Mouse (Mus musculus) left cerebral cortex, adult 11 months (tissue): ENCODE measurements around the gene Prdm16.

Source experiments
- DNase-seq: peaks from one replicate; pipeline ENCODE4 v3.0.0; 2022; ENCODE audit warnings: low spot score

Prdm16 gene

DNA sequence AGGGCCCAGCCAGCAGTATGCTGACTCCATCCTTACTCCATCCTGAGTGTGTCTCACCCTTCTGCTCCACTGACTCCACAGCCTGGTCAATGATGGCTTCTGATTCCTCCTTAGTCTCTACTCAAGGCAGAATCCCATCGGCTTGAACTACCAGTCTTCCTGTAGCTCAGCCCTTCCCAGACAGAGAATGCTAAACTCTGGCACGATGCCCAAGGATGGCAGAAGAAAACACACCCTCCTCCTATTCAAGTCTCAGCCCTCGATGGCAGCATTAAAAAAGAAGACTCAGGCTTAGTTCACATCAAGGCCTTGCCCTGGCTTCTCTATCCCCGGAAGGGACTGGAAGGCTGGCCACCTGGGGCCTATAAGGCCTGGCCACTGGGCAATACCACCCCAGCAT lies 216.9 kb downstream of the Prdm16 start:
- DNase-seq = no peak

DNA sequence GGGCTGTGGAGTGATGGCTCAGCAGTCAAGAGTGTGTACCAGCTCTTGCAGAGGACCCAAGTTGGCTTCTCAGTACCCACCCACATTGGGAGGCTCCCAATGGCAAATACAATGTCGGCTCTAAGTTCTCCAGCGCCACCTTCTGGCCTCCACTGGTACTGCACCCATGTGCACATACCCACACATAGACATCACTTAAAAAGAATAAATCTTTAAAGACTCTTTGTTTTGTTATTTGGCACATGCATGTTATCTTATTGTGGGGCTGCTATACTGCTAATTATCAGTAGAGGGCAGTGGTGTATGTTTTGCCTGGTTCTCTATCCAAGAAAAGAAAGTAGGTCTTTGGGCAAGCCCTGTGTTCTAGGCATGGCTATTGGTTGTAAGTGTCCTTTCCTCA lies 217.7 kb downstream of the Prdm16 start:
- DNase-seq = no peak

DNA sequence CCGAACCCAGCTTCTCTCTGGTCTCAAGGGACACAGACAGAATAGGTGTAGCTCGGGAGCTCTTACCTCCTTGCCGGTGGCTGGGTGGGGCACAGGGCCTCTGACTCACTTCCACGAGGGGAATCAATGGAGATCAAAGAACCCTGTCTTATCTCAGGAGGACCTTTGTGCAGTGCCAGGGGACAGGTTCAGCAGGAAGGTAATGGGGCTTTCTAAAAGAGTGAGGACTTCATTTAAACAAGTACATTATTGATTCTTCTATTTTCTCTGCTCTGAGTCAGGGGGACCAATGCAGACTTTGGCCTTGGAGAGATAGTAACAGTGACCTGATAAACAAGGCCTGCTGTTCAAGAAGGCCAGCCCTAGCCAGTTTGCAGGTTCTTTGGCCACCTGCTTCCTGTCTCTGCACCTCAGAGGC lies 218.3 kb downstream of the Prdm16 start:
- no peak for DNase-seq

DNA sequence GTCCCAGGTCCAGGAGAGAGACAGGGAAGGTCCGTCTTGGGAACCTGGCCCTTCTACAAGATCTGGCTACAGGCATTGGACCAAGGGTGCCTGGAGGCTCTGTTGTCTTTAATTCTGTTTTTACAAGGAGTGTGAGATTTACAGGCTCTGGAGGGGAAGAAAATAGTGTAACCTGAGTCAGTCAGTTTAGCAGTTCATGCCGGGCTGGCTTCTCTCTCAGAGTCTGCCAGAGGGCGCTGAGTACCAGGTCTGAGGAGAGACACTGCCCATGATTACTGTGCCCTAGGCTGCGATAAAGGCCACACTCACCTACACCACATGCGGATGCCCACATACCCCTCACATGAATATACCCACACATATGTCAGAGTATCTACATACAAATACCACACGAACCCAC lies 219.9 kb downstream of the Prdm16 start:
- no peak for DNase-seq

DNA sequence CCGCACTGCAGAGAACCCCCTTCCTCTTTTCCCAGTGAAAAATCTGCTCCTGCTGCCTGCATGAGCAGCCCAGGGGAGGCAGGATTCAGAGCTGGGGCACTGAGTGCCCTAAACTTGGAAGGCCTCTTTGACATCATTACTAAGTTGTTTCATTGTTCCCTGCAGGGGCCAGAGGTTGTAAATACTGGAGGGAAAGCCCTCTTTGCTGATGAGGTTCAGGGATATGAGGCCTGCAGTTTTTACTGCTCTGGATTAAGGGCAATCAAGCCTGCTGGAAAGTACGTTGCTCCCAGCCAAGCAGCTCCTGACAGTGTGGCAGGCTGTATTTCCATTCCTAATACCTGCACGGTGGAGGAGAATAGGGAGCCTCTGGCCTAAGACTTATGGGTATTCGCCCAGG lies 221.8 kb downstream of the Prdm16 start:
- no peak for DNase-seq

DNA sequence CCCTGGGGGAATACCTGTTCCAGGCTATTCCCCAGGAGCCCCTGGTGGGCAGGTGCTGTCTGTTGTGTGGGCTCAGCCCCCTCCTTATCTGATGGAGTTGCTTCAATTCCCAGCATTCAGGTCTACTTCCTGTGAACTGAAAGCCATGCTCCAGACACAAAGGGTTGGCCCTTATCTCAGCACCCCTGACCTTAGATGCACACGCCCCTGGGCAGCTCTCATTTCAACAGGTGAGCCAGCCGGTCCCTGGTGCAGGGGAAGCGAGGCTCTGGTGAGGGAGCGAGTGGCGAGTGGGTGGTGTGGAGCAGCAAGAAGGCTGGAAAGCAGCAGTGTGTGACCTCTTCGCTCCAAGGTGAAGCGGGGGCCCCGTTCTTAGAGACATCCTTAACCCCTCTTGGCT lies 226.1 kb downstream of the Prdm16 start:
- no peak for DNase-seq

DNA sequence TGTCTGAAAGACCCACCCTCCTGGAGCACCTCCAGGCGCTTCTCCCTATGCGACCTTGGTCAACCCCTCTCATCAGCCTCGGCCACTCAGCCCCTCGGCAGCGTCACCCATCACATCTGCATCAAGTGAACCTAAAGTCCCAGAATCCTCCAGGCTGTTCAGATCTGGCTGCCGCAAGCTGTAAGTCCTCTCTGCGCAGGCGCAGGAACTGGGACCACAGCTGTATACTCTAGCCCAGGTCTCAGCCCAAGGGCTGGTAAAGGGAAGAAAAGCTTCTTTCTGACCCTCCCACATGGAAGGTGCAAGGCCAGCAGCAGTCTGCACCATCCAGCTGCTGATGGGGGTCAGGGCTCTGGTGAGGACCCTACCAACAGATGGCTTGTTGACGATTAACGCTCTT lies 226.8 kb downstream of the Prdm16 start:
- DNase-seq = no peak

DNA sequence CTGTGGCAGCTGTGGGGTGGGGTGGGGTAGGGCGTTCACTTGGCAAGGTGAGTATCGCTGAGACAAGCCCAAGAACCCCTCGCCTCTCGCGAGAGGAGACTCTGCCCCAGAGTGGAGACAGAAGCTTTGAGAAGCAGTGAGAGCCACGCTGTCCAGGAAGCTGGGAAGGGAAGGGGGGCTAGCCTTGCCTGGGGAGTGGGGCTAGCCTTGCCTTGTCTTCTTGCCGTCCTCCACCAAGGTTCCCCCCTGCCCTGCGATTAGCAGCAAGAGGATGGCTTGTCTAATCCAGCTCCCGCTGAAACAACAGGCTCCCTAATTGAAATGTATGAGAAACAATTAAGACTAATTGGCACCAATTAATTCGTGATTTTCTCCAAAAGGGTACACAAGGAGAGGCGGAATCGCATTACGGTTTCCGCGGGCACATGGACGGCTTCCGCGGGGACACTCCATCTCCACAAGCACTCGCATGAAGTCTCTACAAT lies 227.4 kb downstream of the Prdm16 start:
- DNase-seq = no peak

DNA sequence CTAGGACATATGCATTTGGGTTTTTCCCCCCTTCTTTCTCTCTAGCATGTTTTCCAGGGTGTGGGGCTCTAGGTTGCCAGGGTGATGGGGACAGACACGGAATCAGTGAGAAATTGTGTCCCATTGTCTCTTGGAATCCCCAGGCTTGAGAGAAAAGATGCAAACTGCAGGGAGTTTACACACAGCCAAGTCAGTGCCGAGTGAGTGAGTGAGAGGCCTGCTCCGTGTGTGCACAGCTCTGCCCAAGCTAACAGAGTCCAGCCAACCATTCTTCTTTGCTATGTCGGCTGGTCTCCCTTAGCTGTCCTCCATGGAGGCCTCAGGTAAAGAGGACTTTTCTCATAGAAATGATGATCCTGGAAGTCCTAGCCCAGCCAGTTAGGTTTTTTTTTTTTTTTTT lies 233.7 kb downstream of the Prdm16 start:
- no peak for DNase-seq

DNA sequence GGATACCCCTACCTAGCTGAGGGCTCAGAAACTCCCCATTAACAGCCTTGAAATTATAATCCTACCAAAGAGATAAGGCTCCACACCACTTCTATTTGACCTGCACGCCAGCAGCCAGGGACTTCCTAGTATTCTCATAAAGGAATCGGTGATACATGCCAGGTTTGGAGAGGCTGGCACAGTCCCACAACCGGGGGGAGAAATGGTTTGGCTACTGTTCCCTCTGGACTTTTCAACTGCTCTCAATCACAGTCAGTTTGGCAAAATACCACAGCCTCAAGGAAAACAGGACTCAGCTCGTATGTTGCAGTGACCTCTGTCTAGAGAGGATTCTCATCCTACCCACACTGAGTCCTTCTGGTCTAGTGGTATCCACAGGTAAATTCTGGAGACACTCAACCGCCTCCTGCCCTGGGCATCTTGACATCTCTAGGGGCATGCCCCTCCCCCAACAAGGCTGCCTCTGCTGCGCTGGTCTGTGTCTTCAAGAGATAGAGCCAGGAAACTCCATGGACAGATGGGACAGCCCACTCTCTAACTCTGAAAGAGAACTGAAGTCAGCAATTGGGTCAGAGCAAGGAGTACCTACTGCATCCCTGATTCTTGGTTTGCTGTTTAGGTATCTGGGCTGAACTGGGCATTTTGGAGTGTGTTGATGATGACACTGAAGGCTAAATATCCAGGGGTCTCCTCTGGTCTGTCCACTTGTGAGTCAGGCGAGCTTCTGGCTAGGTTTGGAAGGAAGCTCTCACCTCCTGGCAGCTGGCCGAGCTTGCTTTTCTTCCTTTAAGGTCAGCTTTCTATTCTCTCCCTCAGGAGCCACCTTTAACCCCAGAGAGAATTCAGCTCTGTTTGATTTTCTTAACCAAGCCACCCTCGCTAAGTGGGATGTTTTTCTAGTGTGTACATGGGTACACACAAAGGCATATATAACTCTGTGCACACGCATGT lies 234.4 kb downstream of the Prdm16 start:
- no peak for DNase-seq

DNA sequence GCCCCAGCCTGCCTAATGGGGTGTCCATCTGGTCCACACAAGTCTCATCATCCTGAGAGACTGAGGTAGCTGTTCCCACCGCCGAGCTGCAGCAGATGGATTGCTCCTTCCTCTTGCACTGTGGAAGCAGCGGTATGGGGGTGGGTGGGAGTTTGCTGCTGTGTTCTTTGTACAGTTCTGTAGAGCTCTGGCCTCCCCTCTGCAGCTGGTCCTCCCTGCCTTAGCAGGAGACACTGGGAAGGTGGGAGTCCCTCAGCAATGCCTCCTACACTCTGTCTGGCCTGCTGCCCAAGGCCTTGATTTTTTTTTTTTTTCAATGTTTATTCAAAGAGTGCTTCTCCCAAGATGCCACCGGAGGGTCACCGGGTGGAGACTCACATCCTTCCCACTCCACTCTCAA lies 235.3 kb downstream of the Prdm16 start:
- no peak for DNase-seq

DNA sequence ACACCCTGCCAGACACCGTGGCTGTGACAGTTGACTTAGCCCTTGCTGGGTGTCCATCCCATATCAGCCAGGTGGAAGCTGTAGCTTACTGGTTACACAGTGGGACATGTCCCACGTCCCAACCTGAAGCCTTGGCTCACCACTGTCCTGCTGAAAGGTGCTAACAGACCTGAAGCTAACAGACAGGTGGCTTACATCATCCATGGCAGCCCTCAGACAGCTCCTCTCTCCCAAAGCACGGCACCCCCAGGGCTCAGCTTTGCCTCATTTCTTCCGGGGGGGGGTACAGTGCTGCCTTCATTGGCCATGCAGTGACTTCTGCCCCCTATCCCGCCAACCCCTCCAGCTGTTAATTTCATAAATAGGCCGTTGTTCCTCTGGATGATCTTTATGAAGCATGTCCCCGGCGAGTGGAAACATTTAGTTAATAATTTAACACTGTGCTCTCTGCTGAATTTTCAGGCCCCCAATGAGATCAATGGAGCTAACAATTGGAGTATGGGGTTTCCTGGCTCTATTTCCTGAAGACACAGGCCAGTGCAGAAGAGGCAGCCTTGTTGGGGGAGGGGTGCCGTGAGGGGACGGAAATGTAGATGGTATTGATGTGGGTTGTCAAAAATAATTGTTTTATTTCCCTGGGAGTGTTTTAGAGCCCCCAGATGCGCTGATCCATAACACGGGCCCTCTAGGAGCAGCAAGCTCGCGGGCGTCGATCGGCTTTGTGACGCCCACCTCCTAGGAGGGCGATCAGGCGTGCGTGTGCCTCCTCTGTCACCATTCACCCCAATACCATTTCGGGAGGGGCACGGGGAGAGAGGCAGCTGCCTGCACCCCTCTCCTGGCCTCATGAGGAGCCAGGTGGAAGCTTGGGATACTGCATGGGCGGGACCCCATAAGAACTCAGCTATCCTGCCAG lies 236.2 kb downstream of the Prdm16 start:
- DNase-seq = no peak

DNA sequence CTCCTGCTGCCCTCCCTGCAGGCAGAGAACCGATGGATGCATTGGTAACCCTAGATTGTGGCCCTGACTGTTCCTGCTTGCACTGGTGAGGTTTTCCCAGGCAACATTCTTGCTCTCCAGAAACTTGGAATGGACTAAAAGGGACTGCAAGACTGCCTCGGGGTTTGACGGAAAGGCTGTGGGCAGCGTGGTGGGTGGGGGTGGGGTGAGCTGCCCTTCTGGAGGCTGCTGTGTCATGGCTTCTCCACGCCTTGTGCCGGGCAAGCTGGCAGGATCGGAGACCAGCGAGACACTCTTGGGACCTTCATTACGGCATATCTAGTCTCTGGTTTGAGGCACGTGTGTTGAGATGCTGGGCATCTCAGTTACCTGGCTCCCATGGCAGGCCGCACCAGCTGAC lies 237.0 kb downstream of the Prdm16 start:
- no peak for DNase-seq

DNA sequence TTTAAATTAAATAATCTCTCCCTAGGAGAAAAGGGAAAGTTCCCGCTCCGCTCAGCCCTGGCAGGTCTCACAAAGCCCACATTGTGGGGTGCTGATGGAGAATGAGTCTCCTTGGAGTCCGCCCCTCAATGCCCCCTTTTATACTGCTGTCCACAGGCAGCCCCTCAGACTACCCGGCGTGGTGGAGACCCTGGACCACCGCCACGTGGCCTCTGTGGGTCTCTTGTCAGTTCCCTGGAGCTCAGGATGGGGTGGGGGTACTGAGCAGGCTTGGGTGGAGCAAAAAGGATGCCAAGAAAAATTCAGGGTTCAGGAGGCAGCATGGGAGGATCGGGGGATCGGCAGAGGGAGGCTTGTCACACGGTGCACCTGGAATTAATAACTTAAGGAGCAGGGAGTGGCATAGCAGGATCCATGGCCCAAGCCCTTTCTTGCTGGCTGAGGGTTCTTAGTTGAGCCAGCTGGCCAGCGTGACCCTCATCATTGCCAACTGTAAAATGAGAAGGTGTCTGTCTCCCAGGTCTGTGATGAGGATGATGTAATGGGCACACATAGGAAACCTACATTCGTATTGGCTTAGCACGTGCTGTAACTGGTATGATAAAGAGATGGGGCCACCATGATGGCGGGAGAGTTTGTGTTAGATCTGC lies 239.9 kb downstream of the Prdm16 start:
- no peak for DNase-seq

DNA sequence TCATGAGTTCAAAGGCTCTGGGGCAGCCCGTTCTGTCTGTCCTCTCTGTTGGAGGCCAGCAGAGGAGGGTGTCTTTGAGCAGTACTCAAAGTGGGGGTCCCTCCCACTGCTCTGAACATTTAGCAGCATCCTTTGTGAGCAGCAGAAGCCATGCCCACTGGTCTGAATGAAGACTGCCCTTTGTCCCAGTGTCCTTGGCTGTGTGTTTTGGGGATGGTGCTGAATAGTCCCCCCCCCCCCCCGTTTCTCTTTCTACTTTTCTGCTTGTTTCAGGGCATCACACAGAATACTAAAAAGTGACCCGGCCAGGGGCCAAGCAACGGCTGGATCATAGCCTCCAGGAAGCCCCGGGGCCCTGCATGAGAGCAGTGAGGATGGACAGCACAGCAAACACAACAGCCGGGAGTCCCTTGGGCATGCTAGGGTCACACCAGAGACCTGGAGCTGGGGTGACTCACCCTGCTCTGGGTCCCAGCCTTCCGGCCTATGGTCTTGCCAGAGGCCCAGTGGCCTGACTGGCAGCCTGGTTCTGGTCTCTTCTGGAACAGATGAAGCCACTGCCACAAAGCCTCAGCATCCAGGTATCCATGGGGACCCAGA lies 242.4 kb downstream of the Prdm16 start:
- DNase-seq = peak; percentile 14

DNA sequence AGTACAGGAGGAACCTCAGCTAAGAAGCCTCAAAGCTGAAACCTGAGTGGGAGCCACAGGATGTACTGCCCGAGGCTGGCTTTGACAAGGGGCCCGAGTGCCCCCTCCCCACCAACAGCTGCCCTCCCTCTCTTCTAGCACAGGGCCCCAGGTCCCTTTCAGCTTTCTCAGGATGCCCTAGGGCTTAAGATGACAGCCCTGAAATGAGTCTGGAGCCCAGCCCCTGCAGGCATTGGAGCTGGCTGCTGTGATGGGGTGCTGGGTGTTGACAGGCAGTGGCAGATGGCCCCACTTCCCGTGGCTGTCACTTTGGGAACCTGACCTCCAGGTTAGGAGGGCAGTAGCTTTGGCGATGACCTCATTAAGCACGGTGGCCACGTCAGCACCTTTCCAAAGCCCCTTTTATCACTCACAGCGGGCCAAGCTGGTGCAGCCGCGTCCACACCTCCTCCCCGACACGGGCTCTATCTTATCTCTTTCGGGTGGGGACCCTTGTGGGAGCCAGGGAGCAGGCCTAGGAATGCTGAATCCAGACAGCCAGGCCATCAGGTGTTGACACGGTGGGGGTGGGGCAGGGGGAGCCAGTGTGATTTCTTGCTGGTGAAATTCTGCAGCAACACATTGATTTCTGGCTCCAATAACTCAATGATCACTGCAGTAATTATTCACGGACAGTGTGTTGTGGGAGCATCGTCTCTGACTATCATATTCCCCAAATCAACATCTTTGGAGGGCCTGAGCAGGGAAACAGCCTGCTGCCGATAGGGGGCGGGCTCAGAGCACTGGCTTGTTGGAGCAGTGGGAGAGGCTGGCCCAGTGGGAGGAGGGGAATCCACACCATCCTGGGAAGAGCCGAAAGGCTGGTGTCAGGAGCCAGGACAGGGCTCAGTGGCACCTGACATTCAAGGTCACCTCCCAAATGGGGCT lies 243.2 kb downstream of the Prdm16 start:
- DNase-seq = peak; percentile 22

DNA sequence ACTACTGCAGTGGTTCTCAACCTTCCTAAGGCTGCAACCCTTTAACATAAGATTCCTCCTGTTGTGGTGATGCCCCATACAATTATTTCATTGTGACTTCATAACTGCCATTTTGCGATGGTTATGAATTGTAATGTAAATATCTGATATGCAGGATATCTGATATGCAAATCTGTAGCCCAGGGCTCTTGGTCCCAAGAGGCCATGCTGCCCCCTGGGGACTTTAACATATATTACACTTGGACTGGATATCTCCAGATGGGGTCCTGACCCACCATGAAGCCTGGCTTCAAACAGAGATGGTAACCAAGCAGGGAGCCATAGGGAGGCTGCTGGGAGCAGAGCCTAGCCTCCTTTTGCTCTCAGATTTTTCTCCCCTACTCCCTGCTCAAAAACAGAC lies 244.0 kb downstream of the Prdm16 start:
- DNase-seq = no peak

DNA sequence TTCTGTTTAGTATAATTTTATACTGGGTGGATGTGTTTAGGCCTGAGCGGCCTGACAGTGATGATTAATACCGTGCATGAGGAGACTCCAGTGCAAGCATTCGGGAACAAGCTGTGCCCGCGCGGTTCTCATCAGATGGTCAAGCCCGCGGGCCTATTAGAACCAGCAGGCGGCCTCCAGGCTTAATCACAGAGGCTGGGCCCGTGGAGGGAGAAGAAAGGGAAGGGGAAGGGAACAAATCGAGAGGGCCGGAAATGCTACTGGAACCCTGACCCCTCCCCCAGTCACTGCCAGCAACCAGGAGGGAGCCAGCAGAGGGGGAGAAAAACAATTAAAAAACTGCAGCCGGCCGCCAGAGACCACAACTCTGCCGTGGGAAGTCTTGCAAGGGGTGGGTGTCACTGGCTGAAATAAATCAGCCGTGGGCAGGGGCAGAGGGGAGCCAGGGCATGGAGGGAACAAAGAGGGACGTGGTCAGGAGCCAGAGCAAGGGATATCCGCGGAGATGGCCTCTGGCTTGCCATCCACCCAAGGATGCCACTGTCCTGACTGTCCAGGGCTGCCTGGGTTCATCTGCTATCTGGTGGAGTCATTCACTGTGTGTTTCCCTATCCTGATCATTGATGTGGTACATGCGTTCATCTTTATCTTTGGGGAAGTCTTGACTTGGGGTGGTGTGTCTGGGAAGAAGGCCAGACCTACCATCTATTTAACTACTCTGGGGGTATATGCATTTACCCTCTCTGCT lies 246.2 kb downstream of the Prdm16 start:
- no peak for DNase-seq

DNA sequence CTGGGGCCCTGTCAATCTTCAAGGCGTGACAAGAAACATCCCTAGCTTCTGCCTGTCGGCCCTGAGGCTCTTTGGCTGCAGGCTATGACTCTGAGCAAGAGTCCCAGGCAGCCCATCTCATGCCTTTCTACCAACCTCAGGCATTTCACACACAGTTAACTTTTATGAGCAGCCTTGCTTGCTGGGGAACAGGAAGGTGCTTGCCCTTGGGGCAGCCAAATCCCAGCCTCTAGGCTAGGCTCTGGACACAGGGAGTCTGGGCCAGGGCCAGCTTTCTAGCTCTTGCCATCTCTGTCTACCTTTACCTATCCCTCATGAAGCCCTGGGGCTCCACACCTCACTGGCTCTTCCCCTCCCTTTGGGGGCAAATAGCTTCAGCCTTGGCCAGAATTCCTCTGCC lies 247.0 kb downstream of the Prdm16 start:
- DNase-seq = no peak

DNA sequence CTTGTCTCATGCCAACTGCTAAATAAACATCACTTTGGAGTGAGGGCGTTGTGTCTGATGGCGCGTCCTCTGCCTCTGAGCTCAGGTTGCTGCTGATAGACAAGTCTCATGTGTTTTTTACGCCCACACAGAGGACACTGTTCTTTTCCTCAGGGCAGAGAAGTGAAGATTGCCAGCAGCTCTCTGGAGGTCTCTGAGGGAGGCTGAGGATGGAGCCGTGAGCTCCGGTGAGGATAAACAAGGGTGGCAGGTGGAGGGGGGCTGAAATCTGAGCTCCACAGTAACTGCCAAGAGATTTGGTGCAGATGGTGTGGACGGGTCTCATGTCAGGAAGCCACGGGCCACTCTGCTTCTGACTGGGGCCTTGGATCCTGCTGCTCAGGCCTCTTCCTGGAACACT lies 249.9 kb downstream of the Prdm16 start:
- DNase-seq = no peak
